Mouse (Mus musculus) cerebellum, adult 8-10 months (tissue): Measurements from ENCODE around the gene Rufy1.
A peak's percentile ranks its signal among the peaks of the same experiment; 100 is the strongest.
"Not testable (repeated sequence)": the region's sequence is repeated elsewhere in the genome, so short reads cannot be mapped to it uniquely, and the experiment has no call there.

Experiments
- DNase-seq: peaks from one replicate; pipeline ENCODE4 v3.0.0; 2022

Rufy1 gene

GRCm38 (mm10) chr11:50430277-50431133 lies at the start of gene Rufy1:
Rufy1 (minus strand) TSS chr11:50431125.
- DNase-seq: peak; percentile 88

GRCm38 (mm10) chr11:50478072-50478471 lies 47.1 kb upstream of the Rufy1 start:
- no peak for DNase-seq

- DNase-seq: no peak
Measured at GRCm38 (mm10) chr11:50477486-50478070, 46.7 kb upstream of the Rufy1 start.

GRCm38 (mm10) chr11:50476971-50477370 lies 46.0 kb upstream of the Rufy1 start:
- DNase-seq: no peak

- DNase-seq: no peak
Measured at GRCm38 (mm10) chr11:50473933-50474332, 43.0 kb upstream of the Rufy1 start.

GRCm38 (mm10) chr11:50472161-50472939 lies 41.4 kb upstream of the Rufy1 start:
- no peak for DNase-seq

- DNase-seq: no peak
Measured at GRCm38 (mm10) chr11:50461481-50461880, 30.6 kb upstream of the Rufy1 start.

GRCm38 (mm10) chr11:50459250-50459649 lies 28.3 kb upstream of the Rufy1 start:
- DNase-seq: no peak

- no peak for DNase-seq
Measured at GRCm38 (mm10) chr11:50457111-50457911, 26.4 kb upstream of the Rufy1 start.

GRCm38 (mm10) chr11:50456455-50456854 lies 25.5 kb upstream of the Rufy1 start:
- DNase-seq: no peak

- DNase-seq: no peak
Measured at GRCm38 (mm10) chr11:50454934-50455333, 24.0 kb upstream of the Rufy1 start.

- DNase-seq: no peak
Measured at GRCm38 (mm10) chr11:50450236-50450635, 19.3 kb upstream of the Rufy1 start.

- not testable (repeated sequence) for DNase-seq
Measured at GRCm38 (mm10) chr11:50448163-50448562, 17.2 kb upstream of the Rufy1 start.

GRCm38 (mm10) chr11:50443259-50444065 lies 12.5 kb upstream of the Rufy1 start:
- no peak for DNase-seq

- no peak for DNase-seq
Measured at GRCm38 (mm10) chr11:50441637-50442036, 10.7 kb upstream of the Rufy1 start.

GRCm38 (mm10) chr11:50440691-50441090 lies 9.8 kb upstream of the Rufy1 start:
- DNase-seq: no peak

GRCm38 (mm10) chr11:50439857-50440256 lies 8.9 kb upstream of the Rufy1 start:
- no peak for DNase-seq

GRCm38 (mm10) chr11:50432896-50433295 lies 2.0 kb upstream of the Rufy1 start:
- DNase-seq: no peak

- DNase-seq: no peak
Measured at GRCm38 (mm10) chr11:50432069-50432440, 1.1 kb upstream of the Rufy1 start.

- DNase-seq: no peak
Measured at GRCm38 (mm10) chr11:50431134-50432068, 476 bp upstream of the Rufy1 start.

GRCm38 (mm10) chr11:50426056-50426455 lies 4.9 kb downstream of the Rufy1 start:
- no peak for DNase-seq
